Mouse (Mus musculus) midbrain, postnatal 0 days (tissue): ENCODE results near the gene Lrrc4b. TPM values are rescaled to one million over a fixed set of nuclear protein-coding genes. Genes with fewer than 3 reads are reported as not detected.

Source experiments
- ATAC-seq: fragments of 200-750 bp; cut with Nextera tagmentation; 2 replicates; pipeline ENCODE4 v1.8.0; 2017; ENCODE audit warnings: moderate number of reproducible peaks, mild to moderate bottlenecking, moderate TSS enrichment, moderate library complexity; ENCODE audit not compliant: low FRiP score
- DNase-seq: peaks from one replicate; pipeline ENCODE4 v3.0.0-alpha.2; 2015; ENCODE audit warnings: low spot score
- H3K27ac ChIP-seq: fragments of 300-500 bp; sonication (generic); 2 replicates; pipeline ENCODE4 v1.5.1; 2014; ENCODE audit warnings: low read depth, mild to moderate bottlenecking, low read length, mixed read lengths
- H3K27me3 ChIP-seq: fragments of 300-500 bp; sonication (generic); 2 replicates; pipeline ENCODE4 v1.6.1; 2014; ENCODE audit warnings: low read length, control low read depth, mixed read lengths; ENCODE audit not compliant: insufficient read depth
- H3K36me3 ChIP-seq: fragments of 300-500 bp; sonication (generic); 2 replicates; pipeline ENCODE4 v1.6.1; 2014; ENCODE audit warnings: low read length, control low read depth, mixed read lengths; ENCODE audit not compliant: insufficient read depth
- H3K4me1 ChIP-seq: fragments of 300-500 bp; sonication (generic); 2 replicates; pipeline ENCODE4 v1.6.1; 2014; ENCODE audit warnings: mild to moderate bottlenecking, control low read depth, antibody characterized with exemption, low read length, mixed read lengths; ENCODE audit not compliant: insufficient read depth
- H3K4me2 ChIP-seq: fragments of 300-500 bp; sonication (generic); 2 replicates; pipeline ENCODE4 v1.6.1; 2014; ENCODE audit warnings: low read depth, mild to moderate bottlenecking, low read length, mixed read lengths; ENCODE audit not compliant: poor library complexity, severe bottlenecking
- H3K4me3 ChIP-seq: fragments of 300-500 bp; sonication (generic); 2 replicates; pipeline ENCODE4 v1.5.1; 2014; ENCODE audit warnings: low read depth, mild to moderate bottlenecking, low read length, moderate library complexity
- H3K9ac ChIP-seq: fragments of 300-500 bp; sonication (generic); replicated peaks from 2 replicates; pipeline ENCODE4 v1.6.1; 2014; ENCODE audit warnings: mild to moderate bottlenecking, low read length, moderate library complexity, mixed read lengths; ENCODE audit not compliant: poor library complexity, severe bottlenecking
- H3K9me3 ChIP-seq: fragments of 300-500 bp; sonication (generic); 2 replicates; pipeline ENCODE4 v1.6.1; 2016; ENCODE audit warnings: low read length, control low read depth
- CTCF ChIP-seq: IDR thresholded peaks from 2 replicates; pipeline ENCODE4 v1.5.1; 2016; ENCODE audit warnings: antibody characterized with exemption, mild to moderate bottlenecking
- WGBS: fragments of 180-500 bp; shearing (Covaris S2); extraction: QIAGEN DNeasy Blood & Tissue Kit; methylation state at CpG from one replicate; pipeline ENCODE4 v1.1.7; 2014; 5-methylcytosine and 5-hydroxymethylcytosine counted together
- microRNA-seq: library from miRNA; unstranded; fragments of <30 nt; microRNA quantifications from one replicate; pipeline ENCODE4, GENCODE M21; 2016; ENCODE audit warnings: borderline number of aligned reads
- polyA plus RNA-seq: library from polyadenylated mRNA; unstranded; fragments of >200 nt; fragmentation: Nextera tagmentation; extraction: Ambion mirVana; gene quantifications from 2 replicates; pipeline ENCODE4 v1.2.1, GENCODE M21; 2015
- total RNA-seq: library from RNA; depleted of rRNA; stranded (reverse); fragments of >200 nt; gene quantifications from 2 replicates; pipeline ENCODE4 v1.2.3, GENCODE M21; 2014; rRNA removed

Gene Lrrc4b
- total and polyA plus RNA-seq, 2 experiments from 2014 or later: 26.9 to 657 TPM

- Histone ChIP-seq H3K9me3 (no peaks in the 10 kb centered on the region), H3K27ac (no peak overlapping the region), H3K9ac (no peak overlapping the region), H3K27me3 (no peaks in the 10 kb centered on the region), H3K36me3 (peaks cover 5% of the 10 kb centered on the region; the same call in 1 of the 2 replicates), H3K4me1 (peaks cover 7% of the 10 kb centered on the region), H3K4me2 (no peak overlapping the region), H3K4me3 (no peak overlapping the region)
- 61% methylated on average over 19 of the region's 20 CpGs for WGBS
- TF ChIP-seq CTCF: no peak
- ATAC-seq (no peak), DNase-seq (no peak)
Measured at GRCm38 (mm10) chr7:44500046-44500445, 71.2 kb downstream of the Lrrc4b start.

DNA sequence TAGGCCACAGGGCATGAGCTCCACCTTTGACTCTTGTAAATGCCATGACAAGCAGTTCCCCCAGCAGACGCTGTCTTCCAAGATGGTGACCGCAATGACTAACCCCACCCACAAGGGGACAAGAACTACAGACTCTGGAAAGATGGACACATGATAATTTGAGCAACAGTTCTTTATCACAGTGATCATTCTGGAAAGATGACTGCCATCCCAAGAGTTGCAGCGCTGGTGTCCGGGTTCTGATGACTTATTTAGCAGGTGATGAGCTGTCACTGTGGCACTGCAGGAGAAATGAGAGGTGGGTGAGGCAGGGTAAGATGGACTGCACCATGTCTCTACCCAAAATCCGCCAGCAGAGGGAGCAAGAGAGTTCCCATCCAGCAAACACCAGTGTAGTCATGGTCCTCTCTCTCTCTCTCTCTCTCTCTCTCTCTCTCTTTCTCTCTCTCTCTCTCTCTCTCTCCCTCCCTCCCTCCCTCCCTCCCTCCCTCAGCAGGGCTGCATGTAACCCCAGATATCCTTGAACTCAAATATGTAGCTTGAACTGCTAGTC is 72.8 kb downstream of the Lrrc4b start:
- ATAC-seq: peak; percentile 52; the same call in 1 of the 2 replicates
- Histone ChIP-seq H3K27me3 (no peaks in the 10 kb centered on the region), H3K9me3 (no peaks in the 10 kb centered on the region), H3K9ac (no peak overlapping the region), H3K27ac (no peak overlapping the region), H3K4me1 (no peaks in the 10 kb centered on the region; the same call in 1 of the 2 replicates), H3K4me3 (no peak overlapping the region), H3K4me2 (no peak overlapping the region), H3K36me3 (peaks cover 5% of the 10 kb centered on the region; the same call in 1 of the 2 replicates)
- peak; percentile 70 for DNase-seq
- peak; percentile 81 for TF ChIP-seq CTCF
- 35% methylated on average over 5 of the region's 5 CpGs for WGBS

GRCm38 (mm10) chr7:44507491-44507890 is 78.7 kb downstream of the Lrrc4b start:
- Histone ChIP-seq H3K9me3 (no peaks in the 10 kb centered on the region), H3K4me1 (no peaks in the 10 kb centered on the region), H3K36me3 (no peaks in the 10 kb centered on the region), H3K9ac (no peak overlapping the region), H3K4me3 (no peak overlapping the region), H3K4me2 (no peak overlapping the region), H3K27ac (no peak overlapping the region), H3K27me3 (0 out of 2 replicates have a peak, but pooled peaks cover 5% of the 10 kb centered on the region)
- no peak for DNase-seq
- TF ChIP-seq CTCF: no peak
- ATAC-seq: no peak

Small RNA genes within 50 kb of the gene (microRNA-seq; reads per million reads assigned to microRNA genes)
- gene Mir7052: not detected

Other genes with a start within 250 kb of the Lrrc4b start
- not detected in 2 replicates for gene Klk1b24, start 240.8 kb upstream of the Lrrc4b start, total RNA-seq
- not detected in 2 replicates for gene Klk1b24, start 240.8 kb upstream of the Lrrc4b start, polyA plus RNA-seq
- not detected in 2 replicates for gene Klk1b3, start 230.8 kb upstream of the Lrrc4b start, total RNA-seq
- not detected in 2 replicates for gene Klk1b3, start 230.8 kb upstream of the Lrrc4b start, polyA plus RNA-seq
- not detected in 2 replicates for gene Klk1b4, start 221.6 kb upstream of the Lrrc4b start, total RNA-seq
- not detected in 2 replicates for gene Klk1b4, start 221.6 kb upstream of the Lrrc4b start, polyA plus RNA-seq
- gene Klk1b5, start 213.1 kb upstream of the Lrrc4b start, total RNA-seq: not detected in 2 replicates
- not detected in 2 replicates for gene Klk1b5, start 213.1 kb upstream of the Lrrc4b start, polyA plus RNA-seq
- not detected in 2 replicates for gene Klk1, start 203.7 kb upstream of the Lrrc4b start, total RNA-seq
- not detected in 2 replicates for gene Klk1, start 203.7 kb upstream of the Lrrc4b start, polyA plus RNA-seq
- not detected in 2 replicates for gene Gm36864, start 192.8 kb upstream of the Lrrc4b start, total RNA-seq
- gene Gm36864, start 192.8 kb upstream of the Lrrc4b start, polyA plus RNA-seq: not detected in 2 replicates
- gene 1700028J19Rik, start 182.3 kb upstream of the Lrrc4b start, total RNA-seq: 0.38 and 0.88 TPM in 2 replicates
- gene 1700028J19Rik, start 182.3 kb upstream of the Lrrc4b start, polyA plus RNA-seq: 1.6 and 2.2 TPM in 2 replicates
- gene 2410002F23Rik, start 182.3 kb upstream of the Lrrc4b start, total RNA-seq: 329 and 379 TPM in 2 replicates
- 279 and 286 TPM in 2 replicates for gene 2410002F23Rik, start 182.3 kb upstream of the Lrrc4b start, polyA plus RNA-seq
- not detected in 2 replicates for gene Acp4, start 171.6 kb upstream of the Lrrc4b start, total RNA-seq
- not detected in 2 replicates for gene Acp4, start 171.6 kb upstream of the Lrrc4b start, polyA plus RNA-seq
- not detected in 2 replicates for gene Gm15517, start 167.6 kb upstream of the Lrrc4b start, total RNA-seq
- not detected in 2 replicates for gene Gm15517, start 167.6 kb upstream of the Lrrc4b start, polyA plus RNA-seq
- 3.2 and 3.9 TPM in 2 replicates for gene Clec11a, start 122.1 kb upstream of the Lrrc4b start, total RNA-seq
- 3.5 and 3.8 TPM in 2 replicates for gene Clec11a, start 122.1 kb upstream of the Lrrc4b start, polyA plus RNA-seq
- gene Shank1, start 118.8 kb upstream of the Lrrc4b start, total RNA-seq: 48.1 and 60.3 TPM in 2 replicates
- gene Shank1, start 118.8 kb upstream of the Lrrc4b start, polyA plus RNA-seq: 33.9 and 39.2 TPM in 2 replicates
- 119 and 144 TPM in 2 replicates for gene Syt3, start 44.9 kb upstream of the Lrrc4b start, total RNA-seq
- gene Syt3, start 44.9 kb upstream of the Lrrc4b start, polyA plus RNA-seq: 88.4 and 96.7 TPM in 2 replicates
- 0.38 and 1.4 TPM in 2 replicates for gene 1700008O03Rik, start 43.2 kb upstream of the Lrrc4b start, total RNA-seq
- 3.8 and 5.2 TPM in 2 replicates for gene 1700008O03Rik, start 43.2 kb upstream of the Lrrc4b start, polyA plus RNA-seq
- gene Aspdh, start 36.4 kb downstream of the Lrrc4b start, total RNA-seq: 7.1 and 11.8 TPM in 2 replicates
- 2.1 and 3.7 TPM in 2 replicates for gene Aspdh, start 36.4 kb downstream of the Lrrc4b start, polyA plus RNA-seq
- gene Josd2, start 39.0 kb downstream of the Lrrc4b start, total RNA-seq: 25.5 and 38.5 TPM in 2 replicates
- 22.7 and 25.4 TPM in 2 replicates for gene Josd2, start 39.0 kb downstream of the Lrrc4b start, polyA plus RNA-seq
- gene Emc10, start 67.5 kb downstream of the Lrrc4b start, total RNA-seq: 247 and 273 TPM in 2 replicates
- gene Emc10, start 67.5 kb downstream of the Lrrc4b start, polyA plus RNA-seq: 150 and 154 TPM in 2 replicates
- gene Fam71e1, start 67.6 kb downstream of the Lrrc4b start, total RNA-seq: 18.5 and 19.3 TPM in 2 replicates
- gene Fam71e1, start 67.6 kb downstream of the Lrrc4b start, polyA plus RNA-seq: 23.8 and 27.7 TPM in 2 replicates
- 0.27 and 0.38 TPM in 2 replicates for gene Mybpc2, start 95.6 kb downstream of the Lrrc4b start, total RNA-seq
- 0.28 and 0.34 TPM in 2 replicates for gene Mybpc2, start 95.6 kb downstream of the Lrrc4b start, polyA plus RNA-seq
- 0.19 TPM in 1 of 2 replicates, not detected in the other for gene Spib, start 103.1 kb downstream of the Lrrc4b start, total RNA-seq
- 0.14 TPM in 1 of 2 replicates, not detected in the other for gene Spib, start 103.1 kb downstream of the Lrrc4b start, polyA plus RNA-seq
- gene Pold1, start 119.8 kb downstream of the Lrrc4b start, total RNA-seq: 12.9 and 17.5 TPM in 2 replicates
- 8.8 and 9.6 TPM in 2 replicates for gene Pold1, start 119.8 kb downstream of the Lrrc4b start, polyA plus RNA-seq
- 46.8 and 47.7 TPM in 2 replicates for gene Nr1h2, start 124.9 kb downstream of the Lrrc4b start, total RNA-seq
- gene Nr1h2, start 124.9 kb downstream of the Lrrc4b start, polyA plus RNA-seq: 41.2 and 48.0 TPM in 2 replicates
- not detected in 2 replicates for gene Napsa, start 143.4 kb downstream of the Lrrc4b start, total RNA-seq
- 0.79 and 0.82 TPM in 2 replicates for gene Napsa, start 143.4 kb downstream of the Lrrc4b start, polyA plus RNA-seq
- gene Kcnc3, start 161.6 kb downstream of the Lrrc4b start, total RNA-seq: 17.2 and 25.4 TPM in 2 replicates
- gene Kcnc3, start 161.6 kb downstream of the Lrrc4b start, polyA plus RNA-seq: 6.2 and 6.6 TPM in 2 replicates
- gene Myh14, start 241.8 kb downstream of the Lrrc4b start, total RNA-seq: 8.8 and 11.0 TPM in 2 replicates
- 6.9 and 7.9 TPM in 2 replicates for gene Myh14, start 241.8 kb downstream of the Lrrc4b start, polyA plus RNA-seq